ENCODE assay signal across 9 mouse cellular contexts in genomic region chr6:39539679-39540155, GRCm38 (mm10). TPM values are rescaled to one million over a fixed set of nuclear protein-coding genes. Genes with fewer than 3 reads are reported as not detected.
DNase-seq lines count a peak whose midpoint lies in the region; ATAC-seq and TF ChIP-seq lines count a peak whose summit lies in the region.
"Had no signal": no experiment of that assay in that cellular context is flagged by ENCODE, and none has a peak within 500 bp of the region (broad histone marks: within the 10 kb centered on the region; RNA-seq: fewer than 3 reads in every experiment).

No protein-coding gene starts in this region.

- peak overlapping the region; percentile 29; the same call in 1 of the 2 replicates for H3K27ac ChIP-seq in heart, adult 2 months
- peak overlapping the region; percentile 50 for H3K27ac ChIP-seq in neural tube, embryonic 14.5 days (ENCODE audit: low read depth, low read length)

- no peaks in the 10 kb centered on the region for H3K27me3 ChIP-seq in heart, adult 2 months (ENCODE audit: control insufficient read depth, insufficient read depth, low read length)
- no peaks in the 10 kb centered on the region for H3K27me3 ChIP-seq in neural tube, embryonic 14.5 days (ENCODE audit: control insufficient read depth, insufficient read depth, low read length)
- H3K27me3 ChIP-seq: CH12.LX had no signal

- DNase-seq in retina, embryonic 14.5 days (ENCODE audit: low spot score), result peak; percentile 48
- no peak for DNase-seq in retina, postnatal 1 day
- DNase-seq in heart, adult 2 months, result peak; percentile 66 to 79
- peak; percentile 68 for DNase-seq in kidney, adult 11 months
- DNase-seq in lung, adult 18-20 months, result peak; percentile 47 to 54
- DNase-seq in layer of hippocampus, adult 8-10 months (ENCODE audit: low spot score in 2 of 2), result no peak
- DNase-seq in cerebellum, postnatal 4 days (ENCODE audit: low spot score in 2 of 2), result no peak

- H3K36me3 ChIP-seq in heart, adult 2 months (ENCODE audit: control insufficient read depth, insufficient read depth, low read length), result no peaks in the 10 kb centered on the region
- no peaks in the 10 kb centered on the region for H3K36me3 ChIP-seq in neural tube, embryonic 14.5 days (ENCODE audit: control insufficient read depth, insufficient read depth, low read length)

- TF ChIP-seq POLR2A in heart, adult 2 months (IDR thresholded peaks at IDR 0.05; ENCODE audit: insufficient read depth, low read depth, low read length), result no peak

- intact Hi-C loops in heart, adult 2 months (cut with DNase I), result no loop called here

- no peak overlapping the region for H3K4me3 ChIP-seq in heart, adult 2 months
- no peak overlapping the region for H3K4me3 ChIP-seq in neural tube, embryonic 14.5 days (ENCODE audit: low read depth, low read length)

- no peak for TF ChIP-seq CTCF in heart, adult 2 months (IDR thresholded peaks at IDR 0.05)

- H3K79me2 ChIP-seq in heart, adult 2 months (replicated peaks; ENCODE audit: control insufficient read depth, insufficient read depth, low read length), result no peaks in the 10 kb centered on the region

- ATAC-seq in neural tube, embryonic 14.5 days (ENCODE audit: low read depth), result peak; percentile 47; the same call in 1 of the 2 replicates

- H3K9ac ChIP-seq in heart, adult 2 months (ENCODE audit: low read depth, low read length), result no peak overlapping the region
- 0 out of 2 replicates have a peak overlapping the region, but pooled peaks have one; percentile 3 for H3K9ac ChIP-seq in neural tube, embryonic 14.5 days (replicated peaks; ENCODE audit: low read depth, low read length)

- WGBS in heart, adult 2 months, result 22% methylated on average over 7 of the region's 7 CpGs
- whole genome bisulfite sequencing in neural tube, embryonic 14.5 days, result 8% methylated on average over 7 of the region's 7 CpGs

- no peak for TF ChIP-seq EP300 in heart, adult 2 months (IDR thresholded peaks at IDR 0.05; ENCODE audit: insufficient read depth, low read depth, low read length)

- peak overlapping the region; percentile 24; the same call in 1 of the 2 replicates for H3K4me2 ChIP-seq in neural tube, embryonic 14.5 days (ENCODE audit: low read depth, low read length)

- no peaks in the 10 kb centered on the region for H3K9me3 ChIP-seq in neural tube, embryonic 14.5 days (ENCODE audit: control insufficient read depth, low read length)

- peaks cover 16% of the 10 kb centered on the region for H3K4me1 ChIP-seq in heart, adult 2 months (ENCODE audit: control insufficient read depth, insufficient read depth, low read length)
- H3K4me1 ChIP-seq in neural tube, embryonic 14.5 days (ENCODE audit: control insufficient read depth, insufficient read depth, low read length), result peaks cover 36% of the 10 kb centered on the region

RNA-seq across cellular contexts. Expression of gene Dennd2a, which starts 17.9 kb away (rescaled TPM):
- total RNA-seq in heart, adult 2 months (2021), result 1 to 10 TPM; 6.0 to 6.6 TPM
- polyA plus RNA-seq in heart, adult 2 months (2012; rRNA removed), result 5.6 and 7.4 TPM in 2 replicates
- polyA plus RNA-seq in neural tube, embryonic 14.5 days (2014; fragmentation: Nextera tagmentation; extraction: Ambion mirVana), result 20.1 and 24.5 TPM in 2 replicates
- total RNA-seq in layer of hippocampus, adult 8-10 months (2022), result 10 to 100 TPM; 31.0 to 41.5 (median 36.2) TPM

RNA-seq across cellular contexts. Expression of gene Adck2, which starts 34.0 kb away (rescaled TPM):
- total RNA-seq in heart, adult 2 months (2021), result 10 to 100 TPM; 12.1 to 15.6 TPM
- polyA plus RNA-seq in heart, adult 2 months (2012; rRNA removed), result 7.6 and 15.9 TPM in 2 replicates
- 30.3 and 45.1 TPM in 2 replicates for polyA plus RNA-seq in neural tube, embryonic 14.5 days (2014; fragmentation: Nextera tagmentation; extraction: Ambion mirVana)
- 10 to 100 TPM; 27.6 to 34.5 (median 34.0) TPM for total RNA-seq in layer of hippocampus, adult 8-10 months (2022)

RNA-seq across cellular contexts. Expression of gene Gm42420, which starts 45.8 kb away (rescaled TPM):
- total RNA-seq in heart, adult 2 months (2021), result not detected
- 0.59 and 2.2 TPM in 2 replicates for polyA plus RNA-seq in heart, adult 2 months (2012; rRNA removed)
- 1.1 TPM in 2 replicates for polyA plus RNA-seq in neural tube, embryonic 14.5 days (2014; fragmentation: Nextera tagmentation; extraction: Ambion mirVana)
- 1 to 10 TPM in 1 of 4 experiments, not detected in 3; 1.2 TPM for total RNA-seq in layer of hippocampus, adult 8-10 months (2022)

RNA-seq across cellular contexts. Expression of gene Ndufb2, which starts 52.7 kb away (rescaled TPM):
- 100 to 1,000 TPM; 625 to 742 TPM for total RNA-seq in heart, adult 2 months (2021)
- polyA plus RNA-seq in heart, adult 2 months (2012; rRNA removed), result 916 and 995 TPM in 2 replicates
- 430 and 561 TPM in 2 replicates for polyA plus RNA-seq in neural tube, embryonic 14.5 days (2014; fragmentation: Nextera tagmentation; extraction: Ambion mirVana)
- 100 to 1,000 TPM; 168 to 170 (median 168) TPM for total RNA-seq in layer of hippocampus, adult 8-10 months (2022)

Comparison
In these comparisons a context has a peak if more than half of its experiments do, and no peak if none do; other contexts are left out.
1. DNase-seq: peak in retina, embryonic 14.5 days (single experiment), heart, adult 2 months (2 of 2), kidney, adult 11 months (single experiment) and lung, adult 18-20 months (2 of 2); none in retina, postnatal 1 day (single experiment), layer of hippocampus, adult 8-10 months (0 of 2) and cerebellum, postnatal 4 days (0 of 2).
2. RNA of gene Dennd2a, which starts 17.9 kb away (total RNA-seq): 31.0 to 41.5 TPM in layer of hippocampus, adult 8-10 months; 6.0 to 6.6 TPM in heart, adult 2 months; every median in the first group is over 4 times any median in the second.